Mouse (Mus musculus) heart, embryonic 16.5 days (tissue): ENCODE results near the gene Mknk1. TPM values are rescaled to one million over a fixed set of nuclear protein-coding genes. Genes with fewer than 3 reads are reported as not detected.
A peak's percentile ranks its signal among the peaks of the same experiment; 100 is the strongest.

Experiments
- ATAC-seq: fragments of 200-750 bp; cut with Nextera tagmentation; replicated peaks from 2 replicates; pipeline ENCODE4 v1.8.0; 2017; ENCODE audit warnings: moderate number of reproducible peaks; ENCODE audit not compliant: insufficient read depth, low FRiP score; ENCODE audit errors: extremely low read depth
- H3K27ac ChIP-seq: fragments of 300-500 bp; sonication (generic); 2 replicates; pipeline ENCODE4 v1.5.1; 2014; ENCODE audit warnings: mild to moderate bottlenecking, low read length, control low read depth, moderate library complexity
- H3K27me3 ChIP-seq: fragments of 300-500 bp; sonication (generic); 2 replicates; pipeline ENCODE4 v1.6.1; 2014; ENCODE audit warnings: low read length, mixed read lengths; ENCODE audit not compliant: control insufficient read depth, insufficient read depth
- H3K36me3 ChIP-seq: fragments of 300-500 bp; sonication (generic); 2 replicates; pipeline ENCODE4 v1.6.1; 2014; ENCODE audit not compliant: control insufficient read depth, insufficient read depth
- H3K4me1 ChIP-seq: fragments of 300-500 bp; sonication (generic); 2 replicates; pipeline ENCODE4 v1.6.1; 2014; ENCODE audit warnings: low read length, mixed read lengths; ENCODE audit not compliant: control insufficient read depth, insufficient read depth
- H3K4me2 ChIP-seq: fragments of 300-500 bp; sonication (generic); 2 replicates; pipeline ENCODE4 v1.6.1; 2014; ENCODE audit warnings: low read depth, mild to moderate bottlenecking, control low read depth, low read length
- H3K4me3 ChIP-seq: fragments of 300-500 bp; sonication (generic); 2 replicates; pipeline ENCODE4 v1.5.1; 2014; ENCODE audit warnings: mild to moderate bottlenecking, control low read depth, low read length
- H3K9ac ChIP-seq: fragments of 300-500 bp; sonication (generic); 2 replicates; pipeline ENCODE4 v1.6.1; 2014; ENCODE audit warnings: low read length, control low read depth
- H3K9me3 ChIP-seq: fragments of 300-500 bp; sonication (generic); replicated peaks from 2 replicates; pipeline ENCODE4 v1.6.1; 2016; ENCODE audit warnings: low read length; ENCODE audit not compliant: control insufficient read depth
- WGBS: fragments of 180-500 bp; shearing (Covaris S2); extraction: QIAGEN DNeasy Blood & Tissue Kit; methylation state at CpG from one replicate; pipeline ENCODE4 v1.1.7; 2014; 5-methylcytosine and 5-hydroxymethylcytosine counted together
- polyA plus RNA-seq: library from polyadenylated mRNA; unstranded; fragments of >200 nt; fragmentation: Nextera tagmentation; extraction: Ambion mirVana; gene quantifications from 2 replicates; pipeline ENCODE4 v1.2.1, GENCODE M21; 2015

The Mknk1 gene
- polyA plus RNA-seq, 1 experiment from 2014 or later, result 24.7 TPM

DNA sequence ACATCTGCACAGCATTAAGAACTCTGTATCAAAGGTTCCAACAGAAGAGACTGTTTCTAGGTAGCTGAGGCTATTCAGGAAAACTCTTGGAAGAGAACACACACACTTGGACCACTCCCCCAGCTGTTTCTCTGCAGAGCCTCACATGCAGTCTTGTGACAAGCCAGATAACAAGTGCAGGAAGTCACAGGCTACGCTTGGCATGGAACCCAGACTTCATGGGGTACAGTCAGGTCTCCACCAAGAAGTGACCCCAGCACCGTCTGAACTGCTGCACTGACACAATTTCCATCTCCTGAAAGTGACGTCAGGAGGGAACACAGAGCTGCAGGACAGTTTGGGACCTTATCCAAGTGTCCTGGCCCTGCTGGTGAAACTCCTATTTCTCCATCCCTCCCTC lies 17.1 kb upstream of the Mknk1 start:
- no peak overlapping the region for H3K4me2 ChIP-seq
- no peaks in the 10 kb centered on the region for H3K9me3 ChIP-seq
- no peak overlapping the region for H3K9ac ChIP-seq
- peaks cover 11% of the 10 kb centered on the region for H3K36me3 ChIP-seq
- peak overlapping the region; percentile 27; the same call in 1 of the 2 replicates for H3K27ac ChIP-seq
- WGBS, result 18% methylated on average over 3 of the region's 3 CpGs
- no peaks in the 10 kb centered on the region for H3K27me3 ChIP-seq
- no peak overlapping the region for H3K4me3 ChIP-seq
- peaks cover 31% of the 10 kb centered on the region for H3K4me1 ChIP-seq
- peak; percentile 53; the same call in 1 of the 2 replicates for ATAC-seq

DNA sequence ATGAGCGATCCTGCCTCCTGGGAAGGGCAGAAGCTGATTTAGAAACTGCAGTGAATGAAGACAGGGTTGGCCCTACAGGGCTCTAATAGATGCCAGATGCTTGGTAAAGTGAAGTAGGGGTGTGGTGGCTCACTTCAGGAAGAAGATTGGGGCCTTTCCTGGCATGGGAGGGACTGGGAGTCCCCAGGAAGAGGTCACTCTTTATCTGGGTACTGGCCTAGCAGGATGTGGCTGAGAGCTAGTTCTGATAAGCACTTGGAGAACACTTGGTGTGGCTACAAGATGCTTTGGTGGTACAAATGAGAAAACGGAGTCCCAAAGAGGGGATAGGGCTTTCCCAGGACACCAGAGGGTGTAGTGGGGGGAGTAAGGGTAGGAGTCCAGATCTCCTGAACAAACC lies 14.8 kb upstream of the Mknk1 start:
- ATAC-seq, result no peak
- Histone ChIP-seq H3K9me3 (no peaks in the 10 kb centered on the region), H3K36me3 (peaks cover 5% of the 10 kb centered on the region), H3K27ac (peak overlapping the region; percentile 71), H3K9ac (no peak overlapping the region), H3K4me1 (peaks cover 36% of the 10 kb centered on the region), H3K4me3 (no peak overlapping the region), H3K27me3 (no peaks in the 10 kb centered on the region), H3K4me2 (no peak overlapping the region)
- WGBS, result 54% methylated on average over 2 of the region's 2 CpGs

DNA sequence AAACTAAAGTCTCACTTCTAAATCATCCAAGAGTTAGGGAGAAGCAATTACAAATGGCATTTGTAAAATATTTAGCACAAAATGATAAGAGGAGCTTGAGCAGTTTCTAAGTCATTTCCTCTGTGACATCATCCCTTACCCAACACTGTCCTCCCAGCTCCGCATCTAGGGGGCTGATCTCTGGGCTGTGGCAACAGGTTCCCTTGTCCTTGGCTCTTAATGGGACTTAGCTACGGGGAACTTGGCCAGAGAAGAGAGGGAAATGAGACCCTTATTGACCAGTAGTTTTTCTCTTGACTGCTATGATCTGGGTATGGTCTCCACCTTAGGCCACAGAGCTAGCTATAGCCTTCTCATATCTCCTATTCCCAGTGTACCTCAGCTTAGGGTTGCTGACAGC lies 13.7 kb upstream of the Mknk1 start:
- Histone ChIP-seq H3K36me3 (peaks cover under 1% of the 10 kb centered on the region), H3K27me3 (no peaks in the 10 kb centered on the region), H3K4me3 (no peak overlapping the region), H3K9ac (no peak overlapping the region), H3K9me3 (no peaks in the 10 kb centered on the region), H3K4me1 (peaks cover 36% of the 10 kb centered on the region), H3K4me2 (no peak overlapping the region), H3K27ac (no peak overlapping the region)
- no peak for ATAC-seq
- WGBS, result 68% methylated on average over 2 of the region's 2 CpGs

DNA sequence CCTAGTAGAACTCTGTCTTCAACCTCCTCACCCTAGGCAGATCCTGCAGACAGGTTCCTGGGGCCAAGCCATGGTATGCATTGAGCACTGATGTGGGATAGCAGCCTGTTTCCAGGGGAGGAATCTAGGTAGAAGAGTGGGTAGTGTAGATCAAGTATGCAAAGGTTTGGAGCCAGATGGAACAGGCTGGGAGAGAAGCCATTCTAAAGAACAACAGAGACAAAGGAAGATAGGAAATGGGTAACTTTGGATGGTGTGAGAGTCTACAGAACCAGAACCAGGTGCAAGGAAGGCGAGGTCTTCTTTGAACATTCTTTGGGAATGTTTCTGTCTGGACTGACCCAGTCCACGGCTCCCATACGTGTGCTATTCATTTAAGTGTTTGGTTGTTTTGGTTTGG lies 11.9 kb upstream of the Mknk1 start:
- Histone ChIP-seq H3K27ac (no peak overlapping the region), H3K4me2 (peak overlapping the region; percentile 65), H3K4me1 (peaks cover 25% of the 10 kb centered on the region), H3K9ac (no peak overlapping the region), H3K4me3 (no peak overlapping the region; the same call in 1 of the 2 replicates), H3K9me3 (no peaks in the 10 kb centered on the region), H3K27me3 (no peaks in the 10 kb centered on the region), H3K36me3 (peaks cover 10% of the 10 kb centered on the region)
- no peak for ATAC-seq
- 67% methylated on average over 3 of the region's 3 CpGs for WGBS

DNA sequence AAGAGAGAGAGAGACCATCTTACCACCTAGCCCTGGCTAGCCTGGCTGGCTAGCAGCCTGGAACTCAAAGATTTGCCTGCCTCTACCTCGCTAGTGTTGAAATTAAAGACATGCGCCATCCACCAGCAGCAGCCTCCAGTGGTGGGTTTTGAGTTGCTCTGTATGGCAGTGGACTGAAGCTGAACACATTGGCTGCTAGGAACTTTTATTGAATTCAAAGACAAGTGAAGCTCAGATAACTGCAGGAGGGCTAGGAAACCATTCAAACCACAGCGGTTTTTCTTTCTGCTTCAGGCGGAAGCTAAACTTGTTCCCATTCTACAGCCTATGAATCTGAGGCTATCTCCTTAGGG lies 11.5 kb upstream of the Mknk1 start:
- Histone ChIP-seq H3K9ac (peak overlapping the region; percentile 87), H3K4me1 (peaks cover 20% of the 10 kb centered on the region), H3K27ac (peak overlapping the region; percentile 91), H3K4me2 (peak overlapping the region; percentile 65), H3K27me3 (no peaks in the 10 kb centered on the region), H3K4me3 (peak overlapping the region; percentile 83), H3K36me3 (peaks cover 12% of the 10 kb centered on the region), H3K9me3 (no peaks in the 10 kb centered on the region)
- ATAC-seq, result no peak
- 3% methylated on average over 4 of the region's 4 CpGs for WGBS

- Histone ChIP-seq H3K4me1 (peaks cover 19% of the 10 kb centered on the region), H3K9ac (peak within 1 kb of the TSS; percentile 87), H3K4me2 (peak within 1 kb of the TSS; percentile 65), H3K4me3 (peak within 1 kb of the TSS; percentile 83), H3K9me3 (no peaks in the 10 kb centered on the region), H3K27ac (peak within 1 kb of the TSS; percentile 91), H3K27me3 (no peaks in the 10 kb centered on the region), H3K36me3 (peaks cover 12% of the 10 kb centered on the region)
- peak; percentile 90 for ATAC-seq
- under 1% methylated on average over 57 of the region's 57 CpGs for WGBS
Measured at GRCm38 (mm10) chr4:115827888-115828571, 11.0 kb upstream of the Mknk1 start, which contains the start of gene Mob3c. Gene Mob3c, plus strand, starts transcription at chr4:115828092.

- ATAC-seq, result no peak
- peak overlapping the region; percentile 65 for H3K4me2 ChIP-seq
- 8% methylated on average over 8 of the region's 8 CpGs for WGBS
Measured at GRCm38 (mm10) chr4:115828572-115828902, 10.5 kb upstream of the Mknk1 start.

DNA sequence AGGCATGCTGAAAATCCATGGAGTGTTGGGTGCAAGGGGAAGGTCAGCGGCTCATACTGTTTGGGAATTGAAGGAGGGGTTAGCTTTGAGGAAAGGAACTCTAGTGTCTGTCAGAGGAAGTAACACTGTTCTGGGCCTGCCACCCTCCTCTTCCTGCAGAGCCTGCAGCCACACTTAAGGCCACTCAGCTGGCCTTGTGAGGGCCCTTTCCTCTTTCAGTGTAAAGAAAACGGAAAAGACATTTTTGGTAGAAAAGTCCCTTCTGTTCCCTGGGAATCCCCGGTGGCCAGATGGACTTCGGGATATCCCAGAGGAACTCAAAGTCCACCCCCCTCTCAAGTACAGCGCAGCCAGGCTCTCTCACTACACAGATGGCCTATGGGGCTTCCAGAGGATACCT lies 8.5 kb upstream of the Mknk1 start:
- H3K36me3 ChIP-seq, result peaks cover 12% of the 10 kb centered on the region
- peak overlapping the region; percentile 18; the same call in 1 of the 2 replicates for H3K27ac ChIP-seq
- H3K9ac ChIP-seq, result no peak overlapping the region
- no peak overlapping the region for H3K4me2 ChIP-seq
- H3K27me3 ChIP-seq, result no peaks in the 10 kb centered on the region
- 0 out of 2 replicates have a peak, but pooled peaks cover 4% of the 10 kb centered on the region for H3K4me1 ChIP-seq
- 72% methylated on average over 5 of the region's 5 CpGs for WGBS
- ATAC-seq, result no peak
- no peaks in the 10 kb centered on the region for H3K9me3 ChIP-seq
- no peak overlapping the region for H3K4me3 ChIP-seq

More at GRCm38 (mm10) chr4:115828572-115828902, 10.5 kb upstream of the Mknk1 start:
- Histone ChIP-seq H3K4me1 (peaks cover 16% of the 10 kb centered on the region), H3K9ac (peak overlapping the region; percentile 87), H3K27ac (no peak overlapping the region), H3K36me3 (peaks cover 12% of the 10 kb centered on the region), H3K4me3 (peak overlapping the region; percentile 83), H3K27me3 (no peaks in the 10 kb centered on the region), H3K9me3 (no peaks in the 10 kb centered on the region)

DNA sequence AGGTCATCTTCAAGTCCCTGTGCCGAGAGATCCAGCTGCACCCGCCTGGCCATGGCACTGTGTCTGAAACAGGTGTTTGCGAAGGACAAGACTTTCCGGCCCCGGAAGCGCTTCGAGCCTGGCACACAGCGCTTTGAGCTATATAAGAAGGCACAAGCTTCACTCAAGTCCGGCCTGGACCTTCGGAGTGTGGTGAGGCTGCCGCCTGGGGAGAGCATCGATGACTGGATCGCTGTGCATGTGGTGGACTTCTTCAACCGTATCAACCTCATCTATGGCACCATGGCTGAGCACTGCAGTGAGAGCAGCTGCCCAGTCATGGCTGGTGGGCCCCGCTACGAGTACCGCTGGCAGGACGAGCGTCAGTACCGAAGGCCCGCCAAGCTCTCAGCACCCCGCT lies 7.8 kb upstream of the Mknk1 start:
- Histone ChIP-seq H3K9ac (no peak overlapping the region), H3K27ac (no peak overlapping the region), H3K36me3 (peaks cover 12% of the 10 kb centered on the region), H3K4me2 (no peak overlapping the region), H3K27me3 (no peaks in the 10 kb centered on the region), H3K9me3 (no peaks in the 10 kb centered on the region), H3K4me1 (0 out of 2 replicates have a peak, but pooled peaks cover 4% of the 10 kb centered on the region), H3K4me3 (no peak overlapping the region)
- ATAC-seq, result no peak
- 92% methylated on average over 22 of the region's 22 CpGs for WGBS
